Mouse (Mus musculus) ES-Bruce4 (cell line): Measurements from ENCODE around the gene Rnaseh1.

ENCODE experiments used
- CTCF ChIP-seq: IDR thresholded peaks from one replicate; pipeline ENCODE4 v1.8.1; 2011; ENCODE audit warnings: low read depth, low read length
- EP300 ChIP-seq: IDR thresholded peaks from 2 replicates; pipeline ENCODE4 v1.6.1; 2011; ENCODE audit warnings: low read depth, low read length; ENCODE audit not compliant: insufficient read depth
- POLR2A ChIP-seq: IDR thresholded peaks from one replicate; pipeline ENCODE4 v1.8.1; 2011; ENCODE audit warnings: low read length; ENCODE audit not compliant: insufficient read depth

DNA sequence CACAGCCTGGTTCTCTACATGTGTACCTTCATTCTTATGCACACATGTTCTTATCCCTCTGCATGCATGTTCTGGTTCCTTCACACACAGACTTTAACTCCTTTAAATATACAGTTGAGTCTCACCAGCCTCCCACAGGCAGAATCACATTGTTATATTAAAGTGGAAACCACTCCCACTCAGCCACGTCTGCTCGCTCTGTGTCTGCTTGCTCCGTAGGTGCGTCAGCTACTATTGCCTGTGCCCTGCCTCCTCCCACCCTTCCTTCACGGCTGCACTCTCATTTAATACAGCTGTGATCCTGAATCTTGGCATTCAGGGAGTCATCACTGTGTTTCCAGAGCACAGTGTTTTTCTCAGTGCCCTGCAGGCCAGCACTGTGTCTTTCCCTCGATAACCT lies 37.0 kb upstream of the Rnaseh1 start:
- TF ChIP-seq CTCF (no peak), POLR2A (no peak), EP300 (no peak)
